Mouse (Mus musculus): ENCODE measurements around the gene Ctns. TPM values are rescaled to one million over a fixed set of nuclear protein-coding genes. Genes with fewer than 3 reads are reported as not detected.

The Ctns gene
- total and polyA plus RNA-seq, 3 experiments: 4.8 to 5.9 (median 5.2) TPM

DNA sequence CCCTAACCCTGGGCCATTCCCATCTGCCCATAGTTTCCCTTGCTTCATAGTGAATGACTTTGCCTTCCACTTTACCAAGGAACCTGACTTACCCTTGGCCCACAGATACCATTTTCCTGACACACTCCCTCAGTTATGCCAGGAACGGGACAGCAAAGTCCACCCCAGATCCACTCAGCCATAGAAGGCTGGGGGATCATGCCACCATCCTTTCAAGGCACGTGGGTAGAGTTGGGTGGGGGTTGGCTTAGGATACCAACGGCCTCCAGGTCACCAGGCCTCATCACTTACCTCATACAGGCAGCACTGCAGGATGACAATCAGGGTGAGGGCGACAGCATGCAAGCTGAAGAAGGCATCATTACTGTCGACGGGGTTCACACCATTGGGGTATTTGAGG lies 11.6 kb downstream of the Ctns start:
- Histone ChIP-seq H3K4me3 (replicated peaks in 1 of 3; ENCODE audit: low read depth in 2 of 3, low read length in 2 of 3, poor library complexity in 1 of 3) (no peak overlapping the region), H3K9ac (ENCODE audit: insufficient read depth, low read depth) (no peak overlapping the region), H3K4me2 (ENCODE audit: insufficient read depth, low read depth, poor library complexity, severe bottlenecking) (no peak overlapping the region), H3K4me1 (ENCODE audit: control insufficient read depth in 1 of 2, insufficient read depth in 2 of 2) (no peaks in the 10 kb centered on the region), H3K79me2 (replicated peaks; ENCODE audit: control insufficient read depth, extremely low read depth, insufficient read depth, poor library complexity, severe bottlenecking) (no peaks in the 10 kb centered on the region), H3K36me3 (replicated peaks in 1 of 2; ENCODE audit: control insufficient read depth in 1 of 2, insufficient read depth in 1 of 2, low read length in 1 of 2) (peaks cover 5 to 67% of the 10 kb centered on the region in 2 experiments), H3K9me3 (replicated peaks; ENCODE audit: low read length) (no peaks in the 10 kb centered on the region), H3K27ac (ENCODE audit: insufficient read depth, low read depth) (no peak overlapping the region), H3K27me3 (replicated peaks) (no peaks in the 10 kb centered on the region)
- in situ Hi-C loops (cut with MboI; ENCODE audit: low pct_ligation_motif_present, low pct_unique_long_range_greater_than_20kb, low sequenced_read_pairs): no loop called here
- dilution Hi-C loops (cut with MboI; ENCODE audit: extremely low pct_ligation_motif_present, extremely low pct_unique_long_range_greater_than_20kb, low sequenced_read_pairs): no loop called here
- no peak for TF ChIP-seq TCF12 (IDR thresholded peaks at IDR 0.05; ENCODE audit: low read depth, low read length)
- TF ChIP-seq CTCF (conservative IDR thresholded peaks at IDR 0.05 in 1 of 2, IDR thresholded peaks at IDR 0.05 in 1 of 2; ENCODE audit: low read depth in 2 of 2, low read length in 2 of 2): no peak
- no peak for TF ChIP-seq SMC3 (IDR thresholded peaks at IDR 0.05; ENCODE audit: low read depth, low read length)
- TF ChIP-seq MYC (IDR thresholded peaks at IDR 0.05; ENCODE audit: low read depth, low read length): no peak
- no peak for TF ChIP-seq POLR2A (IDR thresholded peaks at IDR 0.05; ENCODE audit: low read depth, low read length)
- TF ChIP-seq MAX (IDR thresholded peaks at IDR 0.05; ENCODE audit: low read length): no peak
- TF ChIP-seq NRF1 (IDR thresholded peaks at IDR 0.05; ENCODE audit: low read depth, low read length): no peak
- no peak for TF ChIP-seq GABPA (IDR thresholded peaks at IDR 0.05; ENCODE audit: insufficient replicate concordance, low read depth, low read length)
- no peak for TF ChIP-seq JUN (IDR thresholded peaks at IDR 0.05; ENCODE audit: insufficient read depth, low read depth, low read length)
- TF ChIP-seq CHD2 (IDR thresholded peaks at IDR 0.05; ENCODE audit: low read length): no peak
- TF ChIP-seq BHLHE40 (IDR thresholded peaks at IDR 0.05; ENCODE audit: low read depth, low read length): no peak
- TF ChIP-seq MEF2A (IDR thresholded peaks at IDR 0.05; ENCODE audit: borderline replicate concordance, low read depth, low read length): no peak
- no peak for TF ChIP-seq MAZ (IDR thresholded peaks at IDR 0.05; ENCODE audit: low read depth, low read length)
- no peak for TF ChIP-seq USF2 (conservative IDR thresholded peaks at IDR 0.05; ENCODE audit: low read depth, low read length)
- no peak for DNase-seq (ENCODE audit: extremely low read depth)

GRCm38 (mm10) chr11:73185872-73186615 lies 12.8 kb downstream of the Ctns start:
- no peak for TF ChIP-seq TCF12 (IDR thresholded peaks at IDR 0.05; ENCODE audit: low read depth, low read length)
- TF ChIP-seq USF1 (IDR thresholded peaks at IDR 0.05; ENCODE audit: low read depth, low read length): no peak
- no peak for TF ChIP-seq ZNF384 (IDR thresholded peaks at IDR 0.05; ENCODE audit: low read depth, low read length)
- TF ChIP-seq POLR2AphosphoS2 (IDR thresholded peaks at IDR 0.05; ENCODE audit: low read depth, low read length): no peak
- TF ChIP-seq TBP (conservative IDR thresholded peaks at IDR 0.05; ENCODE audit: low read depth, low read length): no peak
- TF ChIP-seq POLR2A (IDR thresholded peaks at IDR 0.05; ENCODE audit: low read depth, low read length): no peak
- no peak for TF ChIP-seq USF2 (conservative IDR thresholded peaks at IDR 0.05; ENCODE audit: low read depth, low read length)
- TF ChIP-seq CHD1 (IDR thresholded peaks at IDR 0.05; ENCODE audit: low read depth, low read length): no peak
- no peak for TF ChIP-seq PAX5 (IDR thresholded peaks at IDR 0.05; ENCODE audit: low read length)
- no peak for TF ChIP-seq SIN3A (IDR thresholded peaks at IDR 0.05; ENCODE audit: low read length)
- TF ChIP-seq NELFE (IDR thresholded peaks at IDR 0.05; ENCODE audit: low read depth, low read length): no peak
- TF ChIP-seq ZKSCAN1 (IDR thresholded peaks at IDR 0.05; ENCODE audit: borderline replicate concordance, low read depth, low read length): no peak
- TF ChIP-seq HCFC1 (IDR thresholded peaks at IDR 0.05; ENCODE audit: low read depth, low read length): no peak
- TF ChIP-seq EP300 (IDR thresholded peaks at IDR 0.05; ENCODE audit: low read length): no peak
- H3K27me3 ChIP-seq (replicated peaks): no peaks in the 10 kb centered on the region
- H3K9ac ChIP-seq (ENCODE audit: insufficient read depth, low read depth): no peak overlapping the region
- dilution Hi-C loops (cut with MboI; ENCODE audit: extremely low pct_ligation_motif_present, extremely low pct_unique_long_range_greater_than_20kb, low sequenced_read_pairs): no loop called here
- no peaks in the 10 kb centered on the region for H3K9me3 ChIP-seq (replicated peaks; ENCODE audit: low read length)
- no peak for DNase-seq (ENCODE audit: extremely low read depth)
- H3K4me2 ChIP-seq (ENCODE audit: insufficient read depth, low read depth, poor library complexity, severe bottlenecking): no peak overlapping the region
- in situ Hi-C loops (cut with MboI; ENCODE audit: low pct_ligation_motif_present, low pct_unique_long_range_greater_than_20kb, low sequenced_read_pairs): no loop called here
- no peak overlapping the region for H3K27ac ChIP-seq (ENCODE audit: insufficient read depth, low read depth)
- no peak overlapping the region for H3K4me3 ChIP-seq (replicated peaks in 1 of 3; ENCODE audit: low read depth in 2 of 3, low read length in 2 of 3, poor library complexity in 1 of 3)
- no peaks in the 10 kb centered on the region for H3K79me2 ChIP-seq (replicated peaks; ENCODE audit: control insufficient read depth, extremely low read depth, insufficient read depth, poor library complexity, severe bottlenecking)
- peaks cover 5 to 59% of the 10 kb centered on the region in 2 experiments for H3K36me3 ChIP-seq (replicated peaks in 1 of 2; ENCODE audit: control insufficient read depth in 1 of 2, insufficient read depth in 1 of 2, low read length in 1 of 2)
- H3K4me1 ChIP-seq (ENCODE audit: control insufficient read depth in 1 of 2, insufficient read depth in 2 of 2): no peaks in the 10 kb centered on the region

All from CH12.LX (cell line).